8 mouse cellular contexts compared by ENCODE assay signal in genomic region chr5:124862871-124863741, GRCm38 (mm10). TPM values are rescaled to one million over a fixed set of nuclear protein-coding genes. Genes with fewer than 3 reads are reported as not detected.
A peak's percentile ranks its signal among the peaks of the same experiment; 100 is the strongest.
DNase-seq lines count a peak whose midpoint lies in the region; ATAC-seq and TF ChIP-seq lines count a peak whose summit lies in the region.

No protein-coding gene starts in this region.

- H3K9ac ChIP-seq in heart, embryonic 16.5 days (ENCODE audit: low read length), result peak overlapping the region; percentile 96
- H3K9ac ChIP-seq in midbrain, embryonic 11.5 days (ENCODE audit: low read length), result peak overlapping the region; percentile 94
- peak overlapping the region; percentile 79 for H3K9ac ChIP-seq in stomach, postnatal 0 days (ENCODE audit: low read length)

- H3K27ac ChIP-seq in heart, embryonic 16.5 days (ENCODE audit: low read length), result peak overlapping the region; percentile 87
- peak overlapping the region; percentile 84 for H3K27ac ChIP-seq in midbrain, embryonic 11.5 days (ENCODE audit: low read depth, low read length)
- peak overlapping the region; percentile 85 for H3K27ac ChIP-seq in stomach, postnatal 0 days (replicated peaks)

- TF ChIP-seq CTCF in G1E (IDR thresholded peaks at IDR 0.05; ENCODE audit: low read depth, low read length), result no peak
- TF ChIP-seq CTCF in stomach, postnatal 0 days (IDR thresholded peaks at IDR 0.05; ENCODE audit: low read depth), result peak; percentile 31; the same call in 1 of the 2 replicates

- peaks cover 29% of the 10 kb centered on the region for H3K36me3 ChIP-seq in G1E (replicated peaks)
- H3K36me3 ChIP-seq in heart, embryonic 16.5 days (ENCODE audit: control insufficient read depth, insufficient read depth), result no peaks in the 10 kb centered on the region
- no peaks in the 10 kb centered on the region for H3K36me3 ChIP-seq in midbrain, embryonic 11.5 days (ENCODE audit: control insufficient read depth, insufficient read depth, low read length)
- 0 out of 2 replicates have a peak, but pooled peaks cover 2% of the 10 kb centered on the region for H3K36me3 ChIP-seq in stomach, postnatal 0 days (ENCODE audit: control insufficient read depth, insufficient read depth, low read length)

- H3K4me2 ChIP-seq in heart, embryonic 16.5 days (ENCODE audit: low read depth, low read length), result peak overlapping the region; percentile 94
- peak overlapping the region; percentile 81 for H3K4me2 ChIP-seq in midbrain, embryonic 11.5 days
- peak overlapping the region; percentile 71 for H3K4me2 ChIP-seq in stomach, postnatal 0 days (replicated peaks; ENCODE audit: low read depth)

- TF ChIP-seq EP300 in stomach, postnatal 0 days (optimal IDR thresholded peaks at IDR 0.05), result no peak

- peak overlapping the region; percentile 92 for H3K4me3 ChIP-seq in G1E (ENCODE audit: low read depth, low read length)
- H3K4me3 ChIP-seq in heart, embryonic 16.5 days (ENCODE audit: low read length), result peak overlapping the region; percentile 98
- H3K4me3 ChIP-seq in midbrain, embryonic 11.5 days (ENCODE audit: low read depth, low read length), result peak overlapping the region; percentile 100
- H3K4me3 ChIP-seq in stomach, postnatal 0 days (ENCODE audit: low read depth, low read length), result peak overlapping the region; percentile 92

- under 1% methylated on average over 73 of the region's 88 CpGs for WGBS in heart, embryonic 16.5 days
- WGBS in midbrain, embryonic 11.5 days, result under 1% methylated on average over 70 of the region's 88 CpGs
- under 1% methylated on average over 63 of the region's 88 CpGs for WGBS in stomach, postnatal 0 days

- H3K27me3 ChIP-seq in G1E (ENCODE audit: insufficient read depth, low read length), result peaks cover 33% of the 10 kb centered on the region
- peaks cover 26% of the 10 kb centered on the region for H3K27me3 ChIP-seq in heart, embryonic 16.5 days (ENCODE audit: control insufficient read depth, insufficient read depth, low read length)
- H3K27me3 ChIP-seq in midbrain, embryonic 11.5 days (ENCODE audit: control insufficient read depth, insufficient read depth, low read length), result peaks cover 16% of the 10 kb centered on the region; the same call in 1 of the 2 replicates
- no peaks in the 10 kb centered on the region for H3K27me3 ChIP-seq in stomach, postnatal 0 days (ENCODE audit: control insufficient read depth, insufficient read depth, low read length)

- H3K4me1 ChIP-seq in G1E (ENCODE audit: insufficient read depth, low read depth, low read length), result peaks cover 38% of the 10 kb centered on the region
- H3K4me1 ChIP-seq in heart, embryonic 16.5 days (ENCODE audit: control insufficient read depth, insufficient read depth, low read length), result peaks cover 15% of the 10 kb centered on the region
- H3K4me1 ChIP-seq in midbrain, embryonic 11.5 days (ENCODE audit: control insufficient read depth, insufficient read depth, low read length), result peaks cover 20% of the 10 kb centered on the region
- H3K4me1 ChIP-seq in stomach, postnatal 0 days (replicated peaks; ENCODE audit: control insufficient read depth, insufficient read depth), result peaks cover 6% of the 10 kb centered on the region

- DNase-seq in 416B (ENCODE audit: low read depth) (peak; percentile 24), G1E (ENCODE audit: low spot score) (peak; percentile 52)
- DNase-seq in cerebellum, postnatal 25 days, result peak; percentile 66 to 77
- peak; percentile 30 to 69 for DNase-seq in kidney, postnatal 36 days
- DNase-seq in midbrain, embryonic 11.5 days (ENCODE audit: low spot score, missing footprints), result peak; percentile 94
- DNase-seq in stomach, postnatal 0 days (ENCODE audit: low spot score), result peak; percentile 74
- no peak for DNase-seq in left cerebral cortex, adult 8-10 months (ENCODE audit: low spot score in 2 of 2)

- no peak for ATAC-seq in G1E (ENCODE audit: extremely low read depth, insufficient number of reproducible peaks, low FRiP score, poor library complexity, severe bottlenecking)
- peak; percentile 49 for ATAC-seq in heart, embryonic 16.5 days (replicated peaks; ENCODE audit: extremely low read depth, insufficient read depth, low FRiP score)
- peak; percentile 68 for ATAC-seq in midbrain, embryonic 11.5 days (ENCODE audit: low FRiP score)
- peak; percentile 53 for ATAC-seq in stomach, postnatal 0 days (ENCODE audit: low FRiP score, low TSS enrichment)

- H3K9me3 ChIP-seq in G1E (replicated peaks), result no peaks in the 10 kb centered on the region
- H3K9me3 ChIP-seq in heart, embryonic 16.5 days (replicated peaks; ENCODE audit: control insufficient read depth, low read length), result no peaks in the 10 kb centered on the region
- no peaks in the 10 kb centered on the region for H3K9me3 ChIP-seq in midbrain, embryonic 11.5 days (ENCODE audit: control insufficient read depth, low read length)
- H3K9me3 ChIP-seq in stomach, postnatal 0 days (ENCODE audit: control insufficient read depth, low read length), result no peaks in the 10 kb centered on the region

RNA-seq across cellular contexts. Expression of gene Zfp664, which starts 0.6 kb away (rescaled TPM):
- 38.8 and 41.7 TPM in 2 replicates for total RNA-seq in G1E (2014; fragmentation: Nextera tagmentation)
- 29.7 and 32.0 TPM in 2 replicates for total RNA-seq in G1E (2017)
- polyA plus RNA-seq in G1E (2012), result 45.7 and 55.0 TPM in 2 replicates
- 54.2 and 56.0 TPM in 2 replicates for polyA plus RNA-seq in heart, embryonic 16.5 days (2015; fragmentation: Nextera tagmentation; extraction: Ambion mirVana)
- polyA plus RNA-seq in midbrain, embryonic 11.5 days (2014; fragmentation: Nextera tagmentation; extraction: Ambion mirVana), result 133 and 160 TPM in 2 replicates
- 39.7 and 41.5 TPM in 2 replicates for polyA plus RNA-seq in stomach, postnatal 0 days (2015; fragmentation: Nextera tagmentation; extraction: Ambion mirVana)
- 10 to 100 TPM; 62.0 to 71.7 (median 64.9) TPM for total RNA-seq in left cerebral cortex, adult 8-10 months (2022)

RNA-seq across cellular contexts. Expression of gene Ccdc92, which starts 0.9 kb away (rescaled TPM):
- 1.1 TPM in 1 of 2 replicates, not detected in the other for total RNA-seq in G1E (2014; fragmentation: Nextera tagmentation)
- 0.93 and 1.5 TPM in 2 replicates for total RNA-seq in G1E (2017)
- polyA plus RNA-seq in G1E (2012), result 1.2 and 1.5 TPM in 2 replicates
- 3.1 and 3.2 TPM in 2 replicates for polyA plus RNA-seq in heart, embryonic 16.5 days (2015; fragmentation: Nextera tagmentation; extraction: Ambion mirVana)
- polyA plus RNA-seq in midbrain, embryonic 11.5 days (2014; fragmentation: Nextera tagmentation; extraction: Ambion mirVana), result 11.9 and 13.9 TPM in 2 replicates
- polyA plus RNA-seq in stomach, postnatal 0 days (2015; fragmentation: Nextera tagmentation; extraction: Ambion mirVana), result 3.9 and 4.1 TPM in 2 replicates
- 10 to 100 TPM; 75.0 to 79.1 (median 78.1) TPM for total RNA-seq in left cerebral cortex, adult 8-10 months (2022)

Comparison
In these comparisons a context has a peak if more than half of its experiments do, and no peak if none do; other contexts are left out.
1. DNase-seq: peak in 416B (single experiment), G1E (single experiment), cerebellum, postnatal 25 days (2 of 2), kidney, postnatal 36 days (2 of 2), midbrain, embryonic 11.5 days (single experiment) and stomach, postnatal 0 days (single experiment); none in left cerebral cortex, adult 8-10 months (0 of 2).
2. Peak in every context shown above with its lines, with median percentiles within 50 percentile points of each other: H3K4me3 ChIP-seq, H3K27ac ChIP-seq, H3K4me2 ChIP-seq and H3K9ac ChIP-seq.